Mouse (Mus musculus): ENCODE data around the gene Adam17.

DNA sequence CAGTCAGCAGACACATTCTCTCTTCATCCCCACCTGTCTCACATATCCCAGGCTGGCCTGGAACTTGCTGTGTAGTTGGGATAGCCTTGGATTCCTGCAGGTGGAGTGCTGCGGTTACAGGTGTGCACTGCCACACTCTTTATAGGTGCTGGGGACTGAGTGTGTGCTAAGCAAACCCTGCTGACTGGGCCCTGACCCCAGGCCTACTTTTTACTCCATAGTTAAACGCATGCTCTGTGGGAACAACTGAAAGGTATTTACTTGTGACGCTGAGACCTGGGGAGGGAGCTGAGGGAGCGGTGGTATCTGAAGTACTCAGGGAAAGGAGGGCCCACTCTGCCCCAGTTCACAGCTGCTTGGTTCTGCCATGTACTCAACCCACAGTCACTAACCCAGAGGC lies 51.1 kb downstream of the Adam17 start:
- TF ChIP-seq CTCF (IDR thresholded peaks at IDR 0.05; ENCODE audit: low read depth) (no peak), EP300 (IDR thresholded peaks at IDR 0.05; ENCODE audit: low read depth) (no peak)
